Mouse (Mus musculus) c-Kit-negative CD71-positive TER-119-positive erythroid progenitor cells, embryonic 14.5 days (primary cell): ENCODE data around the gene Olfr1065.
"Not testable (repeated sequence)": the region's sequence is repeated elsewhere in the genome, so short reads cannot be mapped to it uniquely, and the experiment has no call there.

Experiments
- DNase-seq: peaks from one replicate; pipeline ENCODE4 v3.0.0-alpha.2; 2013; ENCODE audit warnings: low read depth, low spot score

The Olfr1065 gene

DNA sequence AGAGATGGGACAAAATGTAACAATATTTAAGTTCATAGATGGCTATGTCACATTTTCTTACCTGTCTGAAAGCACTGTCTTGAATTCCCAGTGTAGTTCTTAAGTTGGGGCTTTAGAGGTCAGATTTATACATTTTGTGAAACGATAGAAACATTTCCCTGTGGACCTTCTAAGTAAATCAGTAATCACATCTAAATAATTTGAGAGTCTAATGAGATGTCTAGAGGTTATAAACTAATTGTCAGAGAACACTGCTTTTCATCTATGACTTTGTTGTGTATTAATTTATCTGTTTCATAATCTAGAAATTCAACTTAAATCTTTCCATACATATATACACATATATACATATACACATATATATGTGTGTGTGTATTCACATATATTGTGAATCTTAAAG lies at the start of gene Olfr1065:
TSS of gene Olfr1065 (minus strand) at position 101 of the 400 bp plus-strand sequence.
- not testable (repeated sequence) for DNase-seq

GRCm38 (mm10) chr2:86487286-86487685 lies 36.9 kb upstream of the Olfr1065 start, which contains the start of gene Olfr228:
Gene Olfr228, minus strand, starts transcription at chr2:86487386.
- no peak for DNase-seq

- DNase-seq = no peak
Measured at GRCm38 (mm10) chr2:86464442-86465109, 14.2 kb upstream of the Olfr1065 start.

DNA sequence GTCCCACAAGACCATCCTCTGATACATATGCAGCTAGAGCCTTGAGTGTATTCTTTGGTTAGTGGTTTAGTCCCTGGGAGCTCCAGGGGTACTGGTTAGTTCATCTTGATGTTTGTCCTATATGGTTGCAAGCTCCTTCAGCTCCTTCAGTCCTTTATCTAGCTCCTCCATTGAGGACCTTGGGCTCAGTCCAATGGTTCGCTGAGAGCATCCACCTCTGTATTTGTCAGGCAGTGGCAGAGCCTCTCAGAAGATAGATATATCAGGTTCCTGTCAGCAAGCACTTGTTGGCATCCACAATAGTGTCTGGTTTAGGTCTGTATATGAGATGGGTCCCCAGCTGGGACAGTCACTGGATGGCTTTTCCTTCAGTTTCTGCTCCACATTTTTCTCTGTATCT lies 10.0 kb upstream of the Olfr1065 start:
- DNase-seq = no peak

- DNase-seq = no peak
Measured at GRCm38 (mm10) chr2:86456169-86456568, 5.8 kb upstream of the Olfr1065 start, which contains the start of gene Olfr1066. Gene Olfr1066, minus strand, starts transcription at chr2:86456269.

DNA sequence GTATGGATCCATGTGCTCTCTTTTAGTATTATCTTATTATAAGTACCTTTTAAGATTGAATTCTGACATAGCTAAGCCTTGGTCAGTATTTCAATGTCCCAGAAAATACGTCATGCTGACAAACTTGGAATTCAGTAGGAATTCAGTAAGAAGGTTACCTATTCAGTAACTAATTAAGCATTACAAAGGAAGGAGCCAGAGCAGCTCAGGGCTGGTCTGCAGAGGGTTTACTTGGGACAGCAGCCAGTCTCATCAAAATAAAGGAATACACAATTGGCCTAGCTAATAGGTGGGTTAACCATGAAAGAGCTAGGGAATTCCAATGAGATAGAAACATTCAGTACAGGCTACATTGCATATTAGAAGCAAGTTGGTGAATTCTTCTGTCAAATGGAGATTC lies 8.3 kb downstream of the Olfr1065 start:
- DNase-seq = not testable (repeated sequence)

DNA sequence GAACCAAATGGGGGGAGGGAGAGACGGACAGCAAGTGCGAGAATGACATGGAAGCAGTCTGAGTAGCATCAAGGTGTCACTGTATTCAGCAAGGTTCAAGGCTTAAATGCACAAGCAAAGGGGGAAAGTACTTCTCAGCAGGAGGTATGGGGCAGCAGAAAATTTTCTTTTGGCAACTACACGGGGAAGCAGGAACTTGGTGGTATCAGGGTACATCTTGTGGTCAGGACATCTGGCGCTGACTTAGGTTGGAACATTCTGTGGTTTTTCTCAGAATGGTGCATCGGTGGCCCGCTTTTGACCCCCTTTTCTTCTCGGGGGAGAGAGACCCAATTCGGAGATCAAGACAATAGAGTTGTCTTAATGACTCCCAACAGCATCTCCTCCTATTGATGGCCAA lies 21.9 kb downstream of the Olfr1065 start:
- DNase-seq = not testable (repeated sequence)

GRCm38 (mm10) chr2:86426649-86427048 lies 23.7 kb downstream of the Olfr1065 start, which contains the start of gene Olfr1062:
Gene Olfr1062, minus strand, starts transcription at chr2:86426749.
- DNase-seq = not testable (repeated sequence)

DNA sequence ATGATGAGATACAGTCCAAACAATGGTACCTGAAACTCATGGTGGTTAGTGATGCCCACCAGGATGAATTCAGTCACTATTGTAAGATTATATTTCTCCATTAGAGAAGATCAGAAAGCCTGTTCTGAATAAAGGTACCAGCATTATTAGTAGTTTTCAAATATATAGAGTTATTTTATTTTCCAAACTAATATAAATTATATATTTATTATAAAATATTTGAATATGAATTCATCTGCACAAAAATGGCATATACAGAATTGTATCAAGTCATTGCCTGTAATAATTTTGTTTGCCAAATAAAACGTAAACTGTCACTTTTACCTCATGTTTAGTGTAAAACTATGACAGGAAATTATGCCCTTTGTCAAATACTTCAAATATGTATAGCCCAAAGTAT lies 36.4 kb downstream of the Olfr1065 start, which contains the start of gene Olfr1061:
TSS of gene Olfr1061 (minus strand) at position 101 of the 400 bp plus-strand sequence.
- DNase-seq = no peak

DNA sequence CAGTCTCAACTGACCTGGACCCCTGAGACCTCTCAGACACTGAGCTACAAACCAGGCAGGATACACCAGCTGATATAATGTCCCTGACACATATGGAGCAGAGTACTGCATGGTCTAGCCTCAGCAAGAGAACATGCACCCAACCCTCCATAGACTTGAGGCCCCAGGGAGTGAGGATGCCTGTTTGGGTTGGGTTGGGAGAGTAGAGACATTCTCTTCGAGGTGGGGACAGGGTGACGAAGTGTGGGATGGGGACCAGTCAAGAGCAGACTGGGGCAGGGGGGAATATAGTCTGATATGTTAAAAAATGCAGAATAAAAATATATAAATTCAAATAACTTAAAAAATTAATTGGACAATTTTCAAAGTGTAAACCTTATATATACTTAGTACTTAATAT lies 55.3 kb downstream of the Olfr1065 start:
- no peak for DNase-seq
